Mouse (Mus musculus): Measurements from ENCODE around the gene Taf8. TPM values are rescaled to one million over a fixed set of nuclear protein-coding genes. Genes with fewer than 3 reads are reported as not detected.
"Not testable (repeated sequence)": the region's sequence is repeated elsewhere in the genome, so short reads cannot be mapped to it uniquely, and the experiment has no call there.

The Taf8 gene
- polyA plus RNA-seq, 1 experiment from 2014 or later, result 28.2 TPM

GRCm38 (mm10) chr17:47503689-47504088 is 1.6 kb upstream of the Taf8 start:
- Histone ChIP-seq H3K9ac (no peak overlapping the region), H3K4me3 (no peak overlapping the region), H3K36me3 (peaks cover 19% of the 10 kb centered on the region), H3K27me3 (no peaks in the 10 kb centered on the region), H3K4me2 (no peak overlapping the region), H3K4me1 (peaks cover 44% of the 10 kb centered on the region), H3K27ac (no peak overlapping the region), H3K9me3 (no peaks in the 10 kb centered on the region)
- no peak for ATAC-seq (ENCODE audit: insufficient number of reproducible peaks, low FRiP score, low TSS enrichment, low read depth)

- Histone ChIP-seq H3K4me2 (peak overlapping the region; percentile 49), H3K36me3 (peaks cover 27% of the 10 kb centered on the region), H3K27ac (peak overlapping the region; percentile 88; the same call in 1 of the 2 replicates), H3K4me1 (peaks cover 34% of the 10 kb centered on the region)
- not testable (repeated sequence) for H3K9me3 ChIP-seq; ATAC-seq (ENCODE audit: insufficient number of reproducible peaks, low FRiP score, low TSS enrichment, low read depth); H3K27me3 ChIP-seq; H3K4me3 ChIP-seq; H3K9ac ChIP-seq
- WGBS, result 73% methylated on average over 6 of the region's 6 CpGs
These were observed 584 bp upstream of the Taf8 start for GRCm38 (mm10) chr17:47502707-47503045.

- Histone ChIP-seq H3K4me2 (peak overlapping the region; percentile 88), H3K9ac (peak overlapping the region; percentile 49), H3K4me1 (peaks cover 29% of the 10 kb centered on the region), H3K27ac (peak overlapping the region; percentile 51), H3K9me3 (no peaks in the 10 kb centered on the region), H3K27me3 (no peaks in the 10 kb centered on the region), H3K4me3 (peak overlapping the region; percentile 71), H3K36me3 (peaks cover 35% of the 10 kb centered on the region)
- 6% methylated on average over 11 of the region's 11 CpGs for WGBS
- ATAC-seq (ENCODE audit: insufficient number of reproducible peaks, low FRiP score, low TSS enrichment, low read depth), result no peak
These were observed 561 bp downstream of the Taf8 start for GRCm38 (mm10) chr17:47501531-47501930.

GRCm38 (mm10) chr17:47494132-47494531 is 8.0 kb downstream of the Taf8 start:
- Histone ChIP-seq H3K4me1 (no peaks in the 10 kb centered on the region), H3K27ac (no peak overlapping the region), H3K4me3 (no peak overlapping the region), H3K36me3 (peaks cover 91% of the 10 kb centered on the region), H3K4me2 (no peak overlapping the region), H3K27me3 (no peaks in the 10 kb centered on the region), H3K9ac (no peak overlapping the region), H3K9me3 (no peaks in the 10 kb centered on the region)
- WGBS, result 89% methylated on average over 11 of the region's 11 CpGs
- ATAC-seq (ENCODE audit: insufficient number of reproducible peaks, low FRiP score, low TSS enrichment, low read depth), result no peak

- WGBS, result 86% methylated on average over 6 of the region's 6 CpGs
These were observed 8.4 kb downstream of the Taf8 start for GRCm38 (mm10) chr17:47493653-47494052.

GRCm38 (mm10) chr17:47492731-47493130 is 9.4 kb downstream of the Taf8 start:
- 74% methylated on average over 6 of the region's 6 CpGs for WGBS
- peaks cover 89% of the 10 kb centered on the region for H3K36me3 ChIP-seq
- no peaks in the 10 kb centered on the region for H3K9me3 ChIP-seq
- no peak for ATAC-seq (ENCODE audit: insufficient number of reproducible peaks, low FRiP score, low TSS enrichment, low read depth)
- no peaks in the 10 kb centered on the region for H3K27me3 ChIP-seq
- no peak overlapping the region for H3K4me2 ChIP-seq
- no peak overlapping the region for H3K9ac ChIP-seq
- no peak overlapping the region for H3K4me3 ChIP-seq
- no peaks in the 10 kb centered on the region for H3K4me1 ChIP-seq
- no peak overlapping the region for H3K27ac ChIP-seq

More at GRCm38 (mm10) chr17:47493653-47494052, 8.4 kb downstream of the Taf8 start:
- H3K4me3 ChIP-seq, result no peak overlapping the region
- ATAC-seq (ENCODE audit: insufficient number of reproducible peaks, low FRiP score, low TSS enrichment, low read depth), result no peak
- no peaks in the 10 kb centered on the region for H3K27me3 ChIP-seq
- H3K9me3 ChIP-seq, result no peaks in the 10 kb centered on the region
- H3K27ac ChIP-seq, result no peak overlapping the region
- peaks cover 92% of the 10 kb centered on the region for H3K36me3 ChIP-seq
- no peaks in the 10 kb centered on the region for H3K4me1 ChIP-seq
- no peak overlapping the region for H3K4me2 ChIP-seq
- no peak overlapping the region for H3K9ac ChIP-seq

GRCm38 (mm10) chr17:47490791-47491190 is 11.3 kb downstream of the Taf8 start:
- H3K27me3 ChIP-seq, result no peaks in the 10 kb centered on the region
- ATAC-seq (ENCODE audit: insufficient number of reproducible peaks, low FRiP score, low TSS enrichment, low read depth), result no peak
- WGBS, result 90% methylated on average over 9 of the region's 9 CpGs
- no peak overlapping the region for H3K4me2 ChIP-seq
- H3K9ac ChIP-seq, result no peak overlapping the region
- peaks cover 10% of the 10 kb centered on the region; the same call in 1 of the 2 replicates for H3K4me1 ChIP-seq
- no peak overlapping the region for H3K4me3 ChIP-seq
- H3K36me3 ChIP-seq, result peaks cover 77% of the 10 kb centered on the region
- no peak overlapping the region for H3K27ac ChIP-seq
- H3K9me3 ChIP-seq, result no peaks in the 10 kb centered on the region

GRCm38 (mm10) chr17:47485791-47486190 is 16.3 kb downstream of the Taf8 start:
- Histone ChIP-seq H3K4me2 (no peak overlapping the region), H3K27me3 (no peaks in the 10 kb centered on the region), H3K9ac (no peak overlapping the region), H3K27ac (no peak overlapping the region), H3K9me3 (no peaks in the 10 kb centered on the region), H3K36me3 (peaks cover 28% of the 10 kb centered on the region), H3K4me1 (peaks cover 24% of the 10 kb centered on the region), H3K4me3 (no peak overlapping the region)
- ATAC-seq (ENCODE audit: insufficient number of reproducible peaks, low FRiP score, low TSS enrichment, low read depth), result no peak
- WGBS, result 78% methylated on average over 3 of the region's 3 CpGs

GRCm38 (mm10) chr17:47484993-47485392 is 17.1 kb downstream of the Taf8 start:
- peaks cover 24% of the 10 kb centered on the region for H3K4me1 ChIP-seq
- WGBS, result 11% methylated on average over 3 of the region's 3 CpGs

GRCm38 (mm10) chr17:47484241-47484921 is 17.7 kb downstream of the Taf8 start:
- Histone ChIP-seq H3K9ac (no peak overlapping the region), H3K4me1 (peaks cover 24% of the 10 kb centered on the region), H3K27ac (no peak overlapping the region; the same call in 1 of the 2 replicates), H3K4me3 (no peak overlapping the region), H3K4me2 (no peak overlapping the region), H3K27me3 (no peaks in the 10 kb centered on the region), H3K9me3 (no peaks in the 10 kb centered on the region), H3K36me3 (peaks cover 14% of the 10 kb centered on the region)
- 0 out of 2 replicates have a peak, but pooled peaks have one; percentile 16 for ATAC-seq (ENCODE audit: insufficient number of reproducible peaks, low FRiP score, low TSS enrichment, low read depth)
- WGBS, result 24% methylated on average over 1 of the region's 1 CpGs

More at GRCm38 (mm10) chr17:47484993-47485392, 17.1 kb downstream of the Taf8 start:
- Histone ChIP-seq H3K27ac (no peak overlapping the region; the same call in 1 of the 2 replicates), H3K4me2 (no peak overlapping the region), H3K9me3 (no peaks in the 10 kb centered on the region), H3K9ac (no peak overlapping the region), H3K36me3 (peaks cover 20% of the 10 kb centered on the region), H3K27me3 (no peaks in the 10 kb centered on the region), H3K4me3 (no peak overlapping the region)
- ATAC-seq (ENCODE audit: insufficient number of reproducible peaks, low FRiP score, low TSS enrichment, low read depth), result no peak

GRCm38 (mm10) chr17:47482401-47482800 is 19.7 kb downstream of the Taf8 start:
- Histone ChIP-seq H3K9ac (no peak overlapping the region), H3K4me1 (peaks cover 23% of the 10 kb centered on the region), H3K4me3 (no peak overlapping the region), H3K36me3 (no peaks in the 10 kb centered on the region), H3K9me3 (no peaks in the 10 kb centered on the region), H3K27me3 (no peaks in the 10 kb centered on the region), H3K4me2 (no peak overlapping the region), H3K27ac (no peak overlapping the region)
- WGBS, result 35% methylated on average over 2 of the region's 2 CpGs
- ATAC-seq (ENCODE audit: insufficient number of reproducible peaks, low FRiP score, low TSS enrichment, low read depth), result no peak

GRCm38 (mm10) chr17:47479887-47480286 is 22.2 kb downstream of the Taf8 start:
- WGBS, result 55% methylated on average over 3 of the region's 3 CpGs
- no peak overlapping the region for H3K4me3 ChIP-seq
- no peaks in the 10 kb centered on the region for H3K27me3 ChIP-seq

More at GRCm38 (mm10) chr17:47479887-47480286, 22.2 kb downstream of the Taf8 start:
- ATAC-seq (ENCODE audit: insufficient number of reproducible peaks, low FRiP score, low TSS enrichment, low read depth), result no peak
- Histone ChIP-seq H3K27ac (no peak overlapping the region), H3K9me3 (no peaks in the 10 kb centered on the region), H3K36me3 (no peaks in the 10 kb centered on the region), H3K4me1 (peaks cover 8% of the 10 kb centered on the region), H3K9ac (no peak overlapping the region), H3K4me2 (no peak overlapping the region)

Measured in limb, embryonic 15.5 days (tissue).